Mouse (Mus musculus) frontal cortex, adult 2 months (tissue): ENCODE measurements around the gene Dhrs13. TPM values are rescaled to one million over a fixed set of nuclear protein-coding genes. Genes with fewer than 3 reads are reported as not detected.
A peak's percentile ranks its signal among the peaks of the same experiment; 100 is the strongest.

Experiments used
- DNase-seq, 2 experiments: peaks; one replicate each; pipeline ENCODE4 v3.0.0; 2022; ENCODE audit warnings: low spot score in 1 of 2; ENCODE audit errors: extremely low spot score in 1 of 2
- polyA plus RNA-seq: library from polyadenylated mRNA; depleted of rRNA; stranded (reverse); fragments of >200 nt; gene quantifications from 2 replicates; pipeline ENCODE4 v1.2.3, GENCODE M21; 2012; rRNA removed

Dhrs13 gene
- polyA plus RNA-seq: 8.8 and 11.5 TPM in 2 replicates

DNA sequence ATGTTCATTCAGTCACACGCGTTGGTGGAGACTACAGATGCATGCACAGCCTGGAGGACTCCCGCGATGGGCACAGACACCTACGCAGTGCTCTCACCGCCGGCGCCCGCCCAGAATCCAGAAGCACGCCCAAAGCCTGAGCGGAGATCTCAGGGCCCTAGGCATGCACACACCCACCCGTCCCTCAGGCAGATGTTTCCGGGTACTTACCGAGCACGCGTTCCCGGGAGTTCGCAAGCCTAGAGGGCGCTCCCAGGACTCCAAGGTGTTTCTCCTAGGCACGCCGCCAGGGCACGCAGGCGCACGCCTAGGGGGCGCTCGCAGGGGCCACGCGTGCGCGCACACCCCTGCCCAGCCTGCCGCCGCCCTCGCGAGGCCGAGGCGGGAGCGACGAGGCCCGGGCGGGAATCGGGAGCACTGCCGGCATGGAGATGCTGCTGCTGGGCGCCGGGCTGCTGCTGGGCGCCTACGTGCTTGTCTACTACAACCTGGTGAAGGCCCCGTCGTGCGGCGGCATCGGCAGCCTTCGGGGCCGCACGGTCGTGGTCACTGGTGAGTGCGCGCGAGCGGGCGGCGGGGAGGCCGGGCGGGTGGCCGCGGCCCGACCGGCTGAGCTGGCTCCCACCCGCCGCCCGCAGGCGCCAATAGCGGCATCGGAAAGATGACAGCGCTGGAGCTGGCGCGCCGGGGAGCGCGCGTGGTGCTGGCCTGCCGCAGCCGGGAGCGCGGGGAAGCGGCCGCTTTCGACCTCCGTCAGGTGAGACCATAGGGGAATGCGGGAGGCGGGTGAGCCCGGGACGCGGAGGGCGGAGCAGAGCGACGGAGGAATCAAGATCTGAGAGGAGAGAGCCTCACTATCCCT, at the start of gene Dhrs13:
Dhrs13 (plus strand) TSS at position 334 of the 862 bp plus-strand sequence.
- peak; percentile 85 to 93 for DNase-seq

DNA sequence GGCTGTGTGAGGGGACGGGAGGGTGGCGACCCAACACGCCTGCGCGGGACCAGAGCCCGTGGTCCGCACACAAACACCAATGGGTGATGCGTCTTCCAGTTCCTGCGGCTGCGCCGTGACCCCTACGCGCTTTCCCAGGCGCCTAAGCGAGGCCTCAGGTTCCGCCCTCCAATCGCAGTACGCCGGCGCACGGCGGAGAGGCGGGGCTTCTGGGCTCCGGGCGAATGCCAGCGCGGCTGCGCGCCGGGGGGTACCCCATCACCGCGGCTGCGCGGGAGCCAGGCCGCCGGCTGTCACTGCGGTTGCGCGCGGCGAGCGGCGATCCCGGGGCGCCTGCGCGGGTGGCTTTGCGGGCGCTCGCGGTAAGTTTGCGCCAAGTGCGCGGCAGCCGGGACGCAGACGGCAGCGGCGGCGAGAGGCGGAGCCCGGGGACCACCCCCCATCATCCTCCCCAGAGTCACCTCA, 49.6 kb upstream of the Dhrs13 start, which contains the start of gene Phf12:
Phf12 (plus strand) TSS at position 314 of the 465 bp plus-strand sequence.
- DNase-seq: peak; percentile 99 to 100

DNA sequence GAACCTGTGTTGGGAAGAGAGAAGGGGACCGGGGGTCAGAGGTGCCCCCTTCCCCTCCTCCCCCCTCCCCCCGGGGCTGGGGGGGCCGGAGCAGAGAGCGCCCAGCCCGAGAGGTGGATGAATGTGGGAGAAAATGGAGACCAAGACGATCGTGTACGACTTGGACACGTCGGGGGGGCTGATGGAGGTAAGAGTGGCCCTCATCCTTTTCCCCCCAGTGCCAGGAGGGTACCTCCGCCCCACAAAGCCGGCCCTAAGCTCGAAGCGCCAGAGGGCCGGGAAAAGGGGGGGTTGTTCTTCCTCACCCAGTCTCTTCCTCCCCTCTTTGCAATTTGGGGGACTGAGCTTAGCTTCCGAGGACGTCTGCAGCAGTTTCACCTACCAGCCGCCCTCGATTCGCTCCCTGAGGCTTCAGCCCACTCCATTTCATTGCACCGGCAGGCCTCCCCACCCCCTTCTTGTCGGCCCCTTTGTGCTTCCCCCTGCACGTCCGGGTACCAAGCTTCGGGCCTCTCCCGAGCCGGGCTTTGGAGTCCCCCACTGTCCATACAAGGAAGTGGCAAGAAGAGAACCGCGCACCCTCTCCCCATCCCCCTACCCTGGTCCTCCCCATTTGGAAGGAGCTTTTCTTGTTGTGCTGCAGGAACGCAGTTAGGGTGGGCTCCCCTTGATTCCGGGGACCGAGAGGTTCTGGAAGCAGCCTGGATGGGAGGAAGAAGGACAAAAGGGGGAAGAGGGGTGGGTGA, 48.7 kb upstream of the Dhrs13 start:
- DNase-seq: peak in 1 of 2 experiments; percentile 56

DNA sequence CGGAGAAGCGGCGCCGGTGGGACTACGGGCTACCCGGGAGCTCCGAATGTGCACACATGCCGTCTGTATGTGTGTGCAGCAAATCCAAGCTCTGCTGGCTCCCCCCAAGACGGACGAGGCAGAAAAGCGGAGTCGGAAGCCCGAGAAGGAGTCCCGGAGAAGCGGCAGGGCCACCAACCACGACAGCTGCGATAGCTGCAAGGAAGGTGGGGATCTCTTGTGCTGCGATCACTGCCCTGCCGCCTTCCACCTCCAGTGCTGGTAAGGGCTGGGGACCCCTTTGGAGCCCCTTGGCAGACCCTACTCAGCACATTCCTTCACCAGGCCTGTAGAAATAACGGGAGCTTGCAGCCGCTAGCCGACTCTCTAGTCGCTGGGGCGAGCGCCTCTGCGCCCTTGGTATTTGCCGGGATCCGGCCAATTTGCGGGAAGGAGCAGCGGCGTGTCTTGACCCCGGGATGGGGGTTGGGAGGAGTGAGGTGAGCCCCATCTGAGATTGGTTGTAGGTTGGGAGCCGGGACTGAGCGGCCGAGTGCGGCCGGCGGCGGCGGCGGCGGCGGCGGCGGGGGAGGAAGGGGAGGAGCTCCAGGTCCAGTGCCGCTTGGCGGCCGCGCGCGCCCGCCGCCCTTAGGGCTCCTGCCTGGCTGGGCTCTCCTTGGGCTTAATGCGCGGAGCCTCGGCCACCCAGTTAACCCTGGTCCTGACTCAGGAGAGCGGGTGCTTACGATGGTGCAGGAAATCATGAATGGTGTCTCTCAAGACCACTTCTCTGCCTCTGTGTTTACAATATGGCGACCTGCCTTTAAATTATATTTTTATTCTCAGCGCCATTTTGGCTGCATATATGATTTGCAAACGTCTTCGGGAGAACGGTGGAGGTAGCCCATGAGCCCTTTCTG, 47.9 kb upstream of the Dhrs13 start:
- DNase-seq: peak in 1 of 2 experiments; percentile 62

DNA sequence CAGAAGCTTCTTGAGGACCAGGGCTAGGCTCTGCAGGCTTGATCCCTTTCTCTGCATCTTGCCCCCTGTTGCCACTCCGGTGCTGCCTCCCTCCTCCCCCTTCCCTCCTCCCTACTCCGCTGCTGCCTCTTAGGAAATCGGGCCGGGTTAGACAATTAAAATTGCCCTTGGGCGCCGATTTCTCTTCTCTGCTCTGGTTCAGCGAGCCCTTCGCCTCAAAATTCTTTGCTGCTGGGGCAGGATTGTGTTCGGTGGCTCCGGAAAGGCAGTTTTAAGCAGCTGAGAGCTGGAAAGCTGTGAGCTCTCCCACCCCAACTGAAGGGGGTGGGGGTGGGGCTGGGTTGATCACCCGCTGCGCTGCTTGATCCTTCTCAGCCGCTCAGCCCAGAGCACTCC, 47.2 kb upstream of the Dhrs13 start:
- DNase-seq: peak in 1 of 2 experiments; percentile 48

DNA sequence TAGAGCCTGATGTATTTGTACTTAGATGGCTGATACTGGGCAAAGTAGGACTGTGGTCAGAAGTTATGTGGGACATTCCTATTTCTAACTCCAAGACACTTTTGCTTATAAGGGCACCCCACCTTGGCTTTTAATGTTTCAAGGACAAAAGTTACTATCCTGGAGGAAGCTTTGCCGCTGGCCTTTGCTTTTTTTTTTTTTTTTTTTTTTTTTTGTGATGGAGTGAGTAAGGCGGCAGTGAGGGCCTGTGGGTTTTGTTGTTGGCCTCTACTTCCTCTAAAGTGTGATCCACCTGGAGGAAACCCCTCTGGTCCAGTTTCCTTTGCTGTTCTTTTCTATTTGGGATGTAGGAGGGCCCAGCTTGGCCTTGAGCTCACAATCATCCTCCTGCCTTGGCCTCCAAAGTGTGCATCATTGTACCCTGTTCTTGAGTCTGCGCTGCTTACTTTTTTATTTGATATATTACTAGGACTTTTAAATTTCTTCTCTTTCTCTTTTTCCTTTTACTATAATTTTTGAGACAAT, 46.5 kb upstream of the Dhrs13 start:
- no peak for DNase-seq

DNA sequence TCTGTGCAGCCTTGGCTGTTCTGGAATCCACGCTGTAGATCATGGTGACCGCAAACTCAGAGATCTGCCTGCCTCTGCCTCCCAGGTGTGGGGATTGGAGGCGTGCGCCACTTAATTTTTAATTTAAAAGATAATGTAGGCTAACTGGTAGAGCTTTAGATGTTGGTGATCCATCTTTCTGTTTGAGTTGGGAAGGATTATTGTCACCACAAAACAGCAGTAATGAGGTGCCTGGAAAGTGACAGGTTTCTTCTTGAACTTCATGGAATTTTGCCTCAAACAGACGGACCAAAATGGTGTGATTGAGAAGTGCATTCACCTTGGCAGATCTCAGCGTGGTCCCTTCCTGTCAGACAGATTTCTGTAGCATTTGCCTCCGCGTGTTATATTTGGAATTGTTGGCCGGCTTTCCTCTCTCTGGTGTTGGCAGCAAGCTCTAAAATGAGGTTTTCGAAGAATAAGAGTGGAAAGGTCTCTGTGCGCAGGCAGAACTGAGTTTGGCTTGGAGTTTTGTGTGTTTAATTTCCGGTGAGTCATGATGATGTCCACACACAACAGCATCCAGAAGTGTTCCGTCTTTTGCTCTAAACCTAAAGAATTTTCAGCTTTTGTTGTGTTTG, 42.9 kb upstream of the Dhrs13 start:
- peak in 1 of 2 experiments; percentile 76 for DNase-seq

DNA sequence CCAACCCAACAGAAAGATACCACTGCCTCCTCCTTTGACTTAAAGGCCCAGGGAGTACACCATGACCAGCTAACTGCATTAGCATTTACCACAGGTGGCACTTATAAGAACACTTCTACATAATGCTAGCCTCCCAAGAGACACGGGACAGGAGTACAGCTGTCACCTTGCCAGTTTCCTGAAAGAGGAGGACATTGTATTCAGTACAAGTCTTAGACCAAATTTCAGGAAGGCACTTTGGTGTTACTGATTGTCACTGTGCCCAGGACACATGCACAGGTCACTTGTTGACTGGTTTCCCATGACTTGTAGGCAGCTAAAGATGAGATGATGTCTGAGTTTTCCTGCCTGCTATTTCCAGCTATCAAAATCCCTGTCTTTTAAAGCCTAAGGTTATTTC, 36.5 kb upstream of the Dhrs13 start:
- no peak for DNase-seq

DNA sequence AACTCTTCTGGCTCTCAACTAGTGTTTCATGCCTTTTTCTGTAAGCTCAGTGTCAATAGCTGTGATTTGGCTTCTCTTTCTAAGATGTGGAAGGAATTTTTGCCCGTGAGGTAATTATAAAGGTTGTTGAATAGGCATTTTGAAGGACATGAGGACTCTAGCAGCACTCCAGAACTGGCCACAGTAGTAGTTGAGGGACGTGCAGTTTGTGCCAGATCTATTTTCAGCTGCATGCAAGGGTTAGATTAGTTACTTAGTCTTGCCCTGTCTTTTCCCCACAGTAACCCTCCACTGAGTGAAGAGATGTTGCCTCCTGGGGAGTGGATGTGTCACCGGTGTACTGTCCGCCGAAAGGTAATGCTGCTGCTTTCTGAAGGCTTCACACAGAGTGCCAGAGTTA, 25.6 kb upstream of the Dhrs13 start:
- no peak for DNase-seq

DNA sequence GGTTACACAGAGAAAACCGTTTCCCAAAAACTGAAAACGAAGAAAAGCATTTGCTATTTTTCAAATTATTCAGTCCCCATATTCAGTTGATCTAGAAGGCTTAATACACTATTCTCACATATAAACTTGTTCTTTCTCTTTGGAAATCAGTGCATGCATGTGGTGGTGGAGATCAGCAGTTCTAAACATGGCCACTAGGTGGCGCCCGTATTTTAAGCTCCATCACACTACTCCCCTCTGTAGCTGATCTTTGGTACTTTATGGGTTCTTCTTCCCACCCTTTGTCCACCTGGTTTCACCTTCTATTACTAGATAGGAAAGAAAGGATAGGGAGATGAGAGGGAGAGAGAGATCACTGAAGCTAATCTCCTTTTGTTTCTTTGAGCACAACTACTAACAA, 12.4 kb upstream of the Dhrs13 start:
- DNase-seq: peak in 1 of 2 experiments; percentile 89

DNA sequence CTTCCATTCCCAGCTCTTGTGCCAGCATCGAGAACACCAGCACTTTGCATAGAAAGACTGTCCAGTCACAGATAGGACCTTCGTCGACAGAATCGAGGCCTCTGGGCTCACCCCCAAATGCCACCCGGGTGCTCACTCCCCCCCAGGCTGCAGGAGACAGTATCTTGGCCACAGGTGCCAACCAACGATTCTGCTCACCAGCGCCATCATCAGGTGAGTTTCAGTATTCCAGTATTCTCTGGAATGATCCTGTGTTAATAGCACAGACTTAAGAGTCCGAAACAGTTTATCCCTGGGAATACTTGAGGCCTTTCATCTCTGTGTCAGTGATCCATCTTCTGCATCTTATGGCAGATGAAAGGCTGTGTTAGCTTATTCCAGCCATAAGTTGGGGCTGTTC, 8.5 kb upstream of the Dhrs13 start:
- DNase-seq: peak in 1 of 2 experiments; percentile 38

DNA sequence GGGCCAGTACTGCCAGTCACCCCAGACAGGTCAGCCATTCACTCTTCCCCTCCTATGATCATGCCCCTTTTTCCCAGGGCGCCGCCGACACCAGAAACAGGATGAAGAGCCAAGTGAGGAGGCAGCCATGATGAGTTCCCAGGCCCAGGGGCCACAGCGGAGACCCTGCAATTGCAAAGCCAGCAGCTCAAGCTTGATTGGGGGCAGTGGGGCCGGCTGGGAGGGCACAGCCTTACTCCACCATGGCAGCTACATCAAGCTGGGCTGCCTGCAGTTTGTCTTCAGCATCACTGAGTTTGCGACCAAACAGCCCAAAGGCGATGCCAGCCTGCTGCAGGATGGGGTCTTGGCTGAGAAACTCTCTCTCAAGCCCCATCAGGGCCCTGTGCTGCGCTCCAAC, 2.8 kb upstream of the Dhrs13 start:
- DNase-seq: no peak

DNA sequence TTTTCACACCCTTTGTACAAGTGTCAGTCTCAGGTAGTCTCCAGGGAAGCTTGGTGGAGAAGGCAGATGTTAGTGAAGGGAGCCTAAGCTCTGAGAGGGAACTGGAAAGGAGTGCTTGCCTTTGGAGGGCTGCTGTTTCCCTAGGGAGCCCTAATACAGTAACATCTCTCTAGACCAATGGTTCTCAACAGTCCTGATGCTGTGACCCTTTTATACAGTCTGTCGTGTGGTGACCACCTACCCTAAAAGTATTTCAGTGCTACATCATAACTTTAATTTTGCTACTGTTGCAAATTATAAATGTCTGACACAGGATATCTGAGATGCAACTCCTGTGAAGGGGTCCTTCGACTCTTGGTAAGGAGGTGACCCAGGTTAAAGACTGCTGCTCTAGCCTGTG, 1.5 kb upstream of the Dhrs13 start:
- DNase-seq: no peak

DNA sequence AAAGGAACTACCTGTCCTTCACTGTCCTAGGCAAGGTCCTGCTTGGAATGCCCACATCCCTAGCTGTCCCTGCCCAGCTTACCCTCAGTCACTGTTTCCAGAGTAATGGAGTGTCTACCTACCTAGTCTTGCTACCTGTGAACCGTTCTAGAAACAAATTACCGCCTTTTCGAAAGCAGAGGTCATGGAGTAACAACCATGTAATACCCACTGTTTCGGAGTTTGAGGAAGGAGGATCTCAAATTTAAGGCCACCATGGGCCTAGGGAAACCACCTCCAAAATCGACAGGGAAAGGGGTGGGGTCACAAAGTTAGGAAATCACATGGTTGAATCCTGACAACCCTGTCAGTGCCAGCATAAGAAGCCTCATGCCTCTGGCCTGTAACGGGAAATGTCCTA, 691 bp upstream of the Dhrs13 start:
- DNase-seq: no peak

DNA sequence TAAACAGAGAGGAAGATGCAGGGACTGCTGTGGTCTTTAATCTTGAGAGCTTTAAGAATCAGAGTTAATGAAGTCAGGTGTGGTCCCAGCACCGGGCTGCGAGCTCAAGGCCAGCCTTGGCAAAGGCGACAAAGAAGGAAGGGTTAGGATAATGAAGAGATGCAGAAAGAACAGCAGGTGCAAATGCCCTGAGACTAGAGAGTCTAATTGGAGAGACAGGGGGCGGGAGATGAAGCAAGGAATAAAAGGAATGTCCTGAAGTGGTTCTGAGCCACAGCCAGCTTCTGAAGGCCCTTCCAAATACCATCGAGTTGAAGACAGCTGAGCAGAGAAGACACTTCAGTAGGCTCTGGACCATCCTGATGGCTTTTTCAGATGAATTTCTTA, 722 bp downstream of the Dhrs13 start:
- DNase-seq: peak in 1 of 2 experiments; percentile 19

DNA sequence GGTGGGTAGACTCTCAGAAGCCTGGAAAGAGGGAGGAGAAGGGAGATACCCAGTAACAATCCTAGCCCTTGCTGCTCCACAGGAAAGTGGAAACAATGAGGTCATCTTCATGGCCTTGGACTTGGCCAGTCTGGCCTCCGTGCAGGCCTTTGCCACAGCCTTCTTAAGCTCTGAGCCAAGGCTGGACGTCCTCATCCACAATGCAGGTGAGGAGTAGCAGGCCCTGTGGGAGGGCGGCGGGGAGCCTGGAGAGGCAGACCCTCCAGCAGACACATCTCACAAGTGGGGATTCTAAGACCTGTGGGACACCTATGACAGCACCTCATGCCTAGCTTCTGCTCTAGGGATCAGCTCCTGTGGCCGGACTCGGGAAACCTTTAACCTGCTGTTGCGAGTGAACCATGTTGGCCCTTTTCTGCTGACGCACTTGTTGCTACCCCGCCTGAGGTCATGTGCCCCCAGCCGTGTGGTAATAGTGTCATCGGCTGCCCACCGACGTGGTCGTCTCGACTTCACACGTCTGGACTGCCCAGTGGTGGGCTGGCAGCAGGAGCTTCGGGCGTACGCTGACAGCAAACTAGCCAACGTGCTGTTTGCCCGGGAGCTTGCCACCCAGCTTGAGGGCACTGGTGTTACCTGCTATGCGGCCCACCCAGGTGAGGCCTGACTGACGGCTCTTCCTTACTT, 2.0 kb downstream of the Dhrs13 start:
- no peak for DNase-seq

DNA sequence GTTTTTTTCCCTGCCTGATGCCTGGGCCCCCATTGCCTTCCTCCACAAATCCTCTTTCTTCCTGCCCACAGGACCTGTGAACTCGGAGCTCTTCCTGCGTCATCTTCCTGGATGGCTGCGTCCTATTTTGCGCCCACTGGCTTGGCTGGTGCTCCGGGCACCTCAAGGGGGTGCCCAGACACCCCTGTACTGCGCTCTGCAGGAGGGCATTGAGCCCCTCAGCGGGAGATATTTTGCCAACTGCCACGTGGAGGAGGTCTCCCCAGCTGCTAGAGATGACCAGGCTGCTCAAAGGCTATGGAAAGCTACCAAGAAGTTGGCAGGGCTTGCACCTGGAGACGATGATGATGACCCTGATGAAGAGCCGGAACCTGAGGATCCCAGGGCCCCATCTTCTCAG, 4.7 kb downstream of the Dhrs13 start:
- no peak for DNase-seq

DNA sequence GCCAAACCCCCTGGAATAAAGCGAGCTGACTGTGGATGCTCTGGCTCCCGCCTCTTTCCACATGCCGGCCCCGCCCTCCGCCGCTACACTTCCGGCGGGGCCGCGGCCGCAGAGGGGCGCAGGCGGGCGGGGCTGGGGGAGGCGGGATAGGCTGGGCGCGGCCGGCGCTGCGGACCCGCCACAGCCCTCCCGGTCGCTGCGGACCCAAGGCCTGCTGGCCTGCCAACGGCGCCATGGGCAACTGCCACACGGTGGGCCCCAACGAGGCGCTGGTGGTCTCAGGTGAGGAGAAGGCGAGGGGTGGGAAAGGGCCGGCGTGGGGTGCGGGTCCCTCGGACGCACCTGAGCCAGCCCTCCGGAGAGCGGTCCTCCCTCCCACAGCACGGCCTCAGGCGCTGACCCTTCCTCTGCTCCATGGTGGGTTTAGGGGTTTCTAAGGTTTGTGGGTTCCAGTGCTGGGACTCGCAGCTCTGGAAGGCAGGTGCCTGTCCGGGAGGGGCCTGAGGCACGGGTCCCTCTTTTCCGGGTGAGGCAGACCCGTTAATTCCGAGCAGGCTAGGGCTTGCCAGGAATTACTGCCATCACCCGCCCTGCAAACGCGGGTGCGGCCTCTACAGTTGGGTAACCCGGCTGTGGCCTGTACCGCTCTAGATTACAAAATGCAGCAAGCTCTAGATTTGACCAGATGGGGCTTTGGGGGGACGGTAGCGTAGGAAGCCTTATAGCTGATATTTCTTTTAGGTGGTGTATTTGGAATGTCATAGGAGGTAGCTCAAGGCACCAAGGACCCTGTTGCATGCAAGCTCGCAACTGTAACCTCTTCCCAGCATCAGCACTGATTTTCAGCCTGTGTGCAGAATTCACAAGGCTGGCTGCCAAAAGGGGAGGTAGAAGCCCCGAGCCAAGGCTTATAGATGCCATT, 6.0 kb downstream of the Dhrs13 start, which contains the start of gene Flot2:
Flot2 (plus strand) TSS at position 101 of the 922 bp plus-strand sequence.
- DNase-seq: peak in 1 of 2 experiments; percentile 35
